In genomic region chr7:60243746-60244145, GRCm38 (mm10) we compare ENCODE assay signal across 8 mouse cellular contexts.
DNase-seq lines count a peak whose midpoint lies in the region; ATAC-seq and TF ChIP-seq lines count a peak whose summit lies in the region.
"Not testable (repeated sequence)": the region's sequence is repeated elsewhere in the genome, so short reads cannot be mapped to it uniquely, and the experiment has no call there.

No protein-coding gene starts in this region.

- WGBS in heart, embryonic 13.5 days: 27% methylated on average over 11 of the region's 11 CpGs
- WGBS in limb, embryonic 10.5 days: 27% methylated on average over 11 of the region's 11 CpGs

- not testable (repeated sequence) for H3K4me1 ChIP-seq in embryonic fibroblast, embryonic 13.5 days (ENCODE audit: control insufficient read depth, insufficient read depth, low read length); heart, embryonic 13.5 days; limb, embryonic 10.5 days; megakaryocyte, embryonic 14.5 days

- peak overlapping the region; percentile 62 for H3K4me2 ChIP-seq in heart, embryonic 13.5 days

- H3K9me3 ChIP-seq in heart, embryonic 13.5 days; limb, embryonic 10.5 days (replicated peaks); megakaryocyte, embryonic 14.5 days: not testable (repeated sequence)

- not testable (repeated sequence) for H3K27ac ChIP-seq in embryonic fibroblast, embryonic 13.5 days (ENCODE audit: insufficient read depth, low read length); heart, embryonic 13.5 days (replicated peaks); limb, embryonic 10.5 days

- ATAC-seq in heart, embryonic 13.5 days (ENCODE audit: extremely low read depth, insufficient number of reproducible peaks, low FRiP score, low TSS enrichment): not testable (repeated sequence)

- H3K4me3 ChIP-seq in embryonic fibroblast, embryonic 13.5 days (ENCODE audit: insufficient read depth, low read length): peak overlapping the region; percentile 34; the same call in 1 of the 2 replicates
- H3K4me3 ChIP-seq in heart, embryonic 13.5 days: peak overlapping the region; percentile 53
- H3K4me3 ChIP-seq in limb, embryonic 10.5 days: peak overlapping the region; percentile 46
- H3K4me3 ChIP-seq in megakaryocyte, embryonic 14.5 days (replicated peaks): peak overlapping the region; percentile 85

- DNase-seq in CD4-positive, CD25-positive, alpha-beta regulatory T cell, adult 2 months (ENCODE audit: low read depth, low spot score): peak; percentile 2
- peak; percentile 34 for DNase-seq in c-Kit-positive CD71-positive TER-119-positive erythroid progenitor cells, embryonic 14.5 days (ENCODE audit: low spot score)
- peak; percentile 36 to 40 for DNase-seq in kidney, adult 8-10 months
- peak; percentile 29 for DNase-seq in limb, embryonic 10.5 days (ENCODE audit: low spot score)
- peak; percentile 20 for DNase-seq in right cerebral cortex, postnatal 14 days

- TF ChIP-seq CTCF in embryonic fibroblast, embryonic 13.5 days (IDR thresholded peaks at IDR 0.05; ENCODE audit: borderline replicate concordance, insufficient read depth, low read length): not testable (repeated sequence)

- 0 out of 2 replicates have a peak, but pooled peaks have one; percentile 40 for TF ChIP-seq POLR2A in embryonic fibroblast, embryonic 13.5 days (IDR thresholded peaks at IDR 0.05; ENCODE audit: low read depth, low read length)

- H3K9ac ChIP-seq in heart, embryonic 13.5 days: peak overlapping the region; percentile 71

- not testable (repeated sequence) for H3K27me3 ChIP-seq in heart, embryonic 13.5 days (replicated peaks); limb, embryonic 10.5 days (ENCODE audit: low read depth, poor library complexity, severe bottlenecking); megakaryocyte, embryonic 14.5 days (replicated peaks)

- H3K36me3 ChIP-seq in heart, embryonic 13.5 days; limb, embryonic 10.5 days; megakaryocyte, embryonic 14.5 days (replicated peaks; ENCODE audit: low read length): not testable (repeated sequence)

Comparison
In these comparisons a context has a peak if more than half of its experiments do, and no peak if none do; other contexts are left out.
1. H3K4me3 ChIP-seq: peak in every context shown above with its lines; median percentile 85 in megakaryocyte, embryonic 14.5 days; 53 in heart, embryonic 13.5 days; 46 in limb, embryonic 10.5 days; 34 in embryonic fibroblast, embryonic 13.5 days.